Mouse (Mus musculus): ENCODE measurements around the gene Olfr1461. TPM values are rescaled to one million over a fixed set of nuclear protein-coding genes. Genes with fewer than 3 reads are reported as not detected.

Gene Olfr1461
- not detected in 2 replicates for total RNA-seq (2021)
- long read RNA-seq = 0 reads

DNA sequence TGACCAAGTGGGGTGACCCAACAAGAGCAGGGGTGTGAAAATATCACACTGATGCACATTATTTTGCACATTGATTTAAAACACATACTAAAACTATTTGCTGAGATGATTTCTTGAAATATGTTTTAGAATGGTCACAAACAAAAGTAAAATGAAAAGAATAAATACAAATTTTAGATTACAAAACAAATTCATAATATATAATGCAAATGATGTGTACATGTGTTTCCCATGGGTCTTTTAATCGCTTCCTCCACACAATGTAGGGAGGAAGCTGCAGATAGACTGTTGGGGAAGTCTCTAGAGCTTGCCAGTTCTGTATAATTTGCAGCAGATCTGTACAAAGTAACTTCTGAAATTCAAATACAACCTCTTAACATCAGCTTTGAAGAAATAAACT is at the start of gene Olfr1461:
Gene Olfr1461, plus strand, starts transcription at position 301 of the 400 bp plus-strand sequence.
- no peak for DNase-seq

DNA sequence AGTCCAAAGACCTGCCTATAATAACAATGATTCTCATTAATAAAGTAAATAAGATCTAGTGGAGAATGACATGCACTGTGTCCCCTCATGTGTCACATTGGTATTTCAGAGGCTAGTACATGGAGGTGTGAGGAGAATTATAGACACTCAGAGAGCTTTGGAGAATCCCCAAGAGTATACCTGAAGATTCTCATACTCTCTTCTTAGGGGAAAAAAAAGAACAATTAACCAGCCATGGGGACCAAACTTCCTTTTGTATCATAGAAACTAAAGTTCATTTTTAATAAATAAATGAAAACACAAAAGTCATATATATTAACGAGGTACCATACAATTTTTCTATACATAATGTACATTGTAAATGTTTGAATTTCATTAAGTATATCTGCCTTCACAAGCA is 13.4 kb upstream of the Olfr1461 start, which contains the start of gene Olfr1459:
Gene Olfr1459, minus strand, starts transcription at position 101 of the 400 bp plus-strand sequence.
- no peak for DNase-seq

DNA sequence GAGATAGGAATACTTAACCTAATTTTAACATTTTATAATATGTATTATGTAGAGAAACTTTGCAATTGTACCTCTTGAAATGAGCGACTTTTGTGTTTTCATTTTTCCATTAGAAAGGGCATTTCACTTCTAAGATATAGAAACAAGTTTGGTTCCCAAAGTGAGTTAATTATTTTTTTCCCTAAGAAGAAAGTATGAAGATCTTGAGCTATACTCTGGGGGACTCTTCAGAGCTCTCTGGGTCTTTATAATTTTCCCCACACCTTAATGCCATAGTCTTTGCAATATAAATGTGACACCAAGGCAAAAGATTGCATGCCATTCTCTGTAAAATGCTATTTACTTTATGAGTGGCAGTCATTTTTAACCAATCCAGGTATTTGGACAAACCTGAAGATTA is 22.6 kb downstream of the Olfr1461 start, which contains the start of gene Olfr1462:
Gene Olfr1462, plus strand, starts transcription at position 301 of the 400 bp plus-strand sequence.
- DNase-seq = no peak

Other genes starting within 250 kb of the Olfr1461 start
- not detected in 2 replicates for gene Olfr1448, start 238.6 kb upstream of the Olfr1461 start, total RNA-seq (2021)
- not detected in 2 replicates for gene Olfr1449, start 232.2 kb upstream of the Olfr1461 start, total RNA-seq (2021)
- not detected in 2 replicates for gene Olfr1450, start 212.7 kb upstream of the Olfr1461 start, total RNA-seq (2021)
- gene Olfr1451, start 168.0 kb upstream of the Olfr1461 start, total RNA-seq (2021) = not detected in 2 replicates
- gene Olfr1453, start 134.7 kb upstream of the Olfr1461 start, total RNA-seq (2021) = not detected in 2 replicates
- not detected in 2 replicates for gene Olfr1454, start 102.4 kb upstream of the Olfr1461 start, total RNA-seq (2021)
- not detected in 2 replicates for gene Olfr1457, start 65.1 kb upstream of the Olfr1461 start, total RNA-seq (2021)
- not detected in 2 replicates for gene Olfr1458, start 56.2 kb upstream of the Olfr1461 start, total RNA-seq (2021)
- 0.09 TPM in 1 of 2 replicates, not detected in the other for gene Olfr1459, start 13.5 kb upstream of the Olfr1461 start, total RNA-seq (2021)
- gene Olfr1462, start 22.7 kb downstream of the Olfr1461 start, total RNA-seq (2021) = not detected in 2 replicates
- not detected in 2 replicates for gene Olfr1463, start 68.3 kb downstream of the Olfr1461 start, total RNA-seq (2021)
- not detected in 2 replicates for gene Olfr1465, start 152.5 kb downstream of the Olfr1461 start, total RNA-seq (2021)
- gene Olfr1466, start 175.9 kb downstream of the Olfr1461 start, total RNA-seq (2021) = not detected in 2 replicates
- not detected in 2 replicates for gene Olfr1467, start 199.2 kb downstream of the Olfr1461 start, total RNA-seq (2021)
- gene Olfr1469, start 244.8 kb downstream of the Olfr1461 start, total RNA-seq (2021) = not detected in 2 replicates

Data from adrenal gland, postnatal 25 days (tissue).